Mouse (Mus musculus) midbrain, embryonic 11.5 days (tissue): ENCODE results near the gene Tvp23b. TPM values are rescaled to one million over a fixed set of nuclear protein-coding genes. Genes with fewer than 3 reads are reported as not detected.

Experiments
- ATAC-seq: fragments of 200-750 bp; cut with Nextera tagmentation; 2 replicates; pipeline ENCODE4 v1.8.0; 2017; ENCODE audit warnings: moderate TSS enrichment, moderate library complexity; ENCODE audit not compliant: low FRiP score
- DNase-seq: peaks from one replicate; pipeline ENCODE4 v3.0.0; 2015; ENCODE audit warnings: low spot score; ENCODE audit errors: missing footprints
- H3K27ac ChIP-seq: fragments of 300-500 bp; sonication (generic); 2 replicates; pipeline ENCODE4 v1.5.1; 2014; ENCODE audit warnings: low read depth, low read length
- H3K27me3 ChIP-seq: fragments of 300-500 bp; sonication (generic); 2 replicates; pipeline ENCODE4 v1.6.1; 2014; ENCODE audit warnings: mild to moderate bottlenecking, low read length, moderate library complexity, mixed read lengths; ENCODE audit not compliant: control insufficient read depth, insufficient read depth
- H3K36me3 ChIP-seq: fragments of 300-500 bp; sonication (generic); 2 replicates; pipeline ENCODE4 v1.6.1; 2014; ENCODE audit warnings: mild to moderate bottlenecking, low read length, moderate library complexity, mixed read lengths; ENCODE audit not compliant: control insufficient read depth, insufficient read depth
- H3K4me1 ChIP-seq: fragments of 300-500 bp; sonication (generic); 2 replicates; pipeline ENCODE4 v1.6.1; 2014; ENCODE audit warnings: low read length; ENCODE audit not compliant: control insufficient read depth, insufficient read depth
- H3K4me2 ChIP-seq: fragments of 300-500 bp; sonication (generic); 2 replicates; pipeline ENCODE4 v1.6.1; 2014; ENCODE audit warnings: mild to moderate bottlenecking, moderate library complexity
- H3K4me3 ChIP-seq: fragments of 300-500 bp; sonication (generic); 2 replicates; pipeline ENCODE4 v1.5.1; 2014; ENCODE audit warnings: low read depth, low read length
- H3K9ac ChIP-seq: fragments of 300-500 bp; sonication (generic); 2 replicates; pipeline ENCODE4 v1.6.1; 2014; ENCODE audit warnings: low read length
- H3K9me3 ChIP-seq: fragments of 300-500 bp; sonication (generic); 2 replicates; pipeline ENCODE4 v1.6.1; 2016; ENCODE audit warnings: low read length; ENCODE audit not compliant: control insufficient read depth
- WGBS: fragments of 180-500 bp; shearing (Covaris S2); extraction: QIAGEN DNeasy Blood & Tissue Kit; methylation state at CpG from one replicate; pipeline ENCODE4 v1.1.7; 2014; 5-methylcytosine and 5-hydroxymethylcytosine counted together
- polyA plus RNA-seq: library from polyadenylated mRNA; unstranded; fragments of >200 nt; fragmentation: Nextera tagmentation; extraction: Ambion mirVana; gene quantifications from 2 replicates; pipeline ENCODE4 v1.2.1, GENCODE M21; 2014

Tvp23b gene
- polyA plus RNA-seq, 1 experiment from 2014 or later = 44.4 TPM

- no peak for DNase-seq
Observed at GRCm38 (mm10) chr11:62851199-62851598, 28.1 kb upstream of the Tvp23b start.

GRCm38 (mm10) chr11:62853334-62853733 lies 25.9 kb upstream of the Tvp23b start:
- H3K4me3 ChIP-seq = no peak overlapping the region
- no peaks in the 10 kb centered on the region for H3K9me3 ChIP-seq
- WGBS = 94% methylated on average over 6 of the region's 6 CpGs
- H3K9ac ChIP-seq = no peak overlapping the region
- H3K27me3 ChIP-seq = no peaks in the 10 kb centered on the region
- ATAC-seq (no peak), DNase-seq (no peak)
- no peak overlapping the region for H3K4me2 ChIP-seq
- H3K36me3 ChIP-seq = no peaks in the 10 kb centered on the region
- no peak overlapping the region for H3K27ac ChIP-seq
- no peaks in the 10 kb centered on the region for H3K4me1 ChIP-seq

More at GRCm38 (mm10) chr11:62851199-62851598, 28.1 kb upstream of the Tvp23b start:
- Histone ChIP-seq H3K4me2 (no peak overlapping the region), H3K9me3 (no peaks in the 10 kb centered on the region), H3K9ac (no peak overlapping the region), H3K4me3 (no peak overlapping the region), H3K4me1 (0 out of 2 replicates have a peak, but pooled peaks cover 4% of the 10 kb centered on the region), H3K27me3 (no peaks in the 10 kb centered on the region), H3K36me3 (no peaks in the 10 kb centered on the region), H3K27ac (no peak overlapping the region)
- ATAC-seq = no peak
- 47% methylated on average over 1 of the region's 1 CpGs for WGBS

- Histone ChIP-seq H3K9me3 (no peaks in the 10 kb centered on the region), H3K4me1 (no peaks in the 10 kb centered on the region), H3K27me3 (no peaks in the 10 kb centered on the region), H3K27ac (no peak overlapping the region), H3K36me3 (no peaks in the 10 kb centered on the region), H3K4me3 (no peak overlapping the region), H3K9ac (no peak overlapping the region), H3K4me2 (no peak overlapping the region)
- no peak for DNase-seq
- no peak for ATAC-seq
- WGBS = 84% methylated on average over 4 of the region's 4 CpGs
Observed at GRCm38 (mm10) chr11:62865562-62865961, 13.7 kb upstream of the Tvp23b start.

- DNase-seq = no peak
- no peak overlapping the region for H3K4me2 ChIP-seq
- H3K27me3 ChIP-seq = no peaks in the 10 kb centered on the region
- no peak for ATAC-seq
- no peak overlapping the region for H3K27ac ChIP-seq
- 87% methylated on average over 7 of the region's 7 CpGs for WGBS
- H3K4me1 ChIP-seq = no peaks in the 10 kb centered on the region
- H3K9ac ChIP-seq = no peak overlapping the region
- H3K9me3 ChIP-seq = no peaks in the 10 kb centered on the region
- no peak overlapping the region for H3K4me3 ChIP-seq
- H3K36me3 ChIP-seq = no peaks in the 10 kb centered on the region
Observed at GRCm38 (mm10) chr11:62866685-62867084, 12.6 kb upstream of the Tvp23b start.

- no peak overlapping the region for H3K4me3 ChIP-seq
- H3K9me3 ChIP-seq = no peaks in the 10 kb centered on the region
- H3K4me1 ChIP-seq = no peaks in the 10 kb centered on the region
- no peak overlapping the region for H3K4me2 ChIP-seq
- WGBS = 82% methylated on average over 5 of the region's 5 CpGs
- no peak overlapping the region for H3K9ac ChIP-seq
- H3K36me3 ChIP-seq = no peaks in the 10 kb centered on the region
- H3K27ac ChIP-seq = no peak overlapping the region
- H3K27me3 ChIP-seq = no peaks in the 10 kb centered on the region
- DNase-seq (no peak), ATAC-seq (no peak)
Observed at GRCm38 (mm10) chr11:62869201-62869600, 10.1 kb upstream of the Tvp23b start.

GRCm38 (mm10) chr11:62869715-62870371 lies 9.4 kb upstream of the Tvp23b start:
- no peak for ATAC-seq
- no peaks in the 10 kb centered on the region for H3K36me3 ChIP-seq
- WGBS = 81% methylated on average over 8 of the region's 8 CpGs
- H3K9ac ChIP-seq = no peak overlapping the region
- no peaks in the 10 kb centered on the region for H3K27me3 ChIP-seq
- no peak for DNase-seq
- no peaks in the 10 kb centered on the region for H3K4me1 ChIP-seq
- H3K4me2 ChIP-seq = no peak overlapping the region
- no peak overlapping the region for H3K27ac ChIP-seq
- H3K9me3 ChIP-seq = no peaks in the 10 kb centered on the region
- no peak overlapping the region for H3K4me3 ChIP-seq

GRCm38 (mm10) chr11:62873479-62873878 lies 5.8 kb upstream of the Tvp23b start:
- DNase-seq = no peak
- Histone ChIP-seq H3K4me3 (no peak overlapping the region), H3K27ac (no peak overlapping the region), H3K9ac (no peak overlapping the region), H3K4me2 (no peak overlapping the region), H3K27me3 (no peaks in the 10 kb centered on the region), H3K36me3 (no peaks in the 10 kb centered on the region), H3K9me3 (no peaks in the 10 kb centered on the region), H3K4me1 (no peaks in the 10 kb centered on the region)
- 77% methylated on average over 9 of the region's 9 CpGs for WGBS
- ATAC-seq = no peak

GRCm38 (mm10) chr11:62875696-62876095 lies 3.6 kb upstream of the Tvp23b start:
- H3K9me3 ChIP-seq = no peaks in the 10 kb centered on the region
- ATAC-seq = no peak
- H3K27me3 ChIP-seq = no peaks in the 10 kb centered on the region
- DNase-seq = no peak
- H3K4me3 ChIP-seq = no peak overlapping the region
- no peak overlapping the region for H3K27ac ChIP-seq
- H3K9ac ChIP-seq = no peak overlapping the region
- no peaks in the 10 kb centered on the region for H3K36me3 ChIP-seq
- WGBS = 79% methylated on average over 1 of the region's 1 CpGs
- H3K4me1 ChIP-seq = no peaks in the 10 kb centered on the region
- H3K4me2 ChIP-seq = no peak overlapping the region

GRCm38 (mm10) chr11:62876445-62876844 lies 2.8 kb upstream of the Tvp23b start:
- Histone ChIP-seq H3K9me3 (no peaks in the 10 kb centered on the region), H3K27ac (no peak overlapping the region), H3K36me3 (no peaks in the 10 kb centered on the region), H3K4me1 (no peaks in the 10 kb centered on the region), H3K4me3 (no peak overlapping the region), H3K4me2 (no peak overlapping the region), H3K9ac (no peak overlapping the region), H3K27me3 (no peaks in the 10 kb centered on the region)
- no peak for DNase-seq
- 90% methylated on average over 4 of the region's 4 CpGs for WGBS
- no peak for ATAC-seq
